Mouse (Mus musculus): ENCODE data around the gene Slc38a9.

Slc38a9 gene

DNA sequence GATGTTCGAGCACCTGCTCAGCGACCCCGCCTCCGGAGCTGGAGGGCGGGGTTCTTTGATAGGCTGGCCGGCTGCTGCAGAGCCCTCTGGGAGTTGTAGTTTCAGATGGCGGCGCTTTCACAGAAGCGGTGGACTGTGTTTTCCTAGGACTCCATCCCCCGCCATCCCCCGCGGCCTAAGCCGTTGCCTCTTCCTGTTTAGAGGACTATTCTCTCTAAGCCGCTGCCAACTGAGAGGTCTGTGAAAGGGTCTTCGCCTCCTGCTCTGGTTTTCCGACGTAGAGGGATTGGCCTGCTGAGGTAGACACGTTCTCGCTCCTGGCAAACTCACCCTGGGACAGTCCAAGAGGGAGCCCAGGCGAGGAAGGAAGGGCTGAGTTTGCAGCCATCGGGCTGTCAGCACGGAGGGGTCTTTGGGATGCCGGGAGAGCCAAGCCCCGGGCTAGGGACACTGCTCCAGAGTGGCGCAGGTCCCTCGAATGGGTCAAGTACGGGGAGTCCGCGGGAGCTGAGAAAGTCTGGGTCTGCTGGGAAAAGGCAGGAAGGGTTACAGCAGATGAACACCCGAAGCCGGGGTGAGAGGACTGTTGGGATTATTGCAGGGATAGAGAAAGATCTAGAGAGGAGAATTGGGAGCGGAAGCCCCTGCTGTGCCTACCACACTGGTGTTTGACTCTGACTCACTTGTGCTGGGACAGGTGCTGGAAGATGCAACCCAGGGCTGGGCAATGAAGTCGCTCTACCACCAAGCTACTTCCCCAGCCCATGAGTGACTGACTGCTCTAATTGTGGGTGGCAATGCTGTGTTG lies at the start of gene Slc38a9:
Gene Slc38a9 (plus strand): TSS at position 178 of the 808 bp plus-strand sequence.
- DNase-seq, result peak; percentile 93

GRCm38 (mm10) chr13:112621592-112621991 lies 39.0 kb upstream of the Slc38a9 start:
- DNase-seq, result no peak

DNA sequence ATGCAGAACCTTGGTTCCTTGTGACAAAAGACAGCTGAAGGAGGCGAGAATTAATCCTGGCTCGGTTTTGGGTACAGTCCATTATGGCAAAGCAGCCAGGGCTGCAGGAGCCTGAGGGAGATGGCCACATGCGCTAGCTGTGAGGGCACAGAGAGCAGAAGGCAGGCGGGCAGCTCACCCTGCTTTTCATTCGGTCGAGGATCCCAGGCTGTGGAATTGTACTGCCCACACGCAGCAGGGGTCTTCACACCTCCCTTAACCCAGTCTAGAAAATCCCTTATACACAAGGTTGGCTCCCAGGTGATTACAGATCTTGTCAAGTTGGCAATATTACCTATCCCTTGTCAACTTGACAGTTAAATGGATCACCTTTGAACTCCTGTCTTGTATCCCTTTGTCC lies 36.9 kb upstream of the Slc38a9 start:
- peak; percentile 21 for DNase-seq

DNA sequence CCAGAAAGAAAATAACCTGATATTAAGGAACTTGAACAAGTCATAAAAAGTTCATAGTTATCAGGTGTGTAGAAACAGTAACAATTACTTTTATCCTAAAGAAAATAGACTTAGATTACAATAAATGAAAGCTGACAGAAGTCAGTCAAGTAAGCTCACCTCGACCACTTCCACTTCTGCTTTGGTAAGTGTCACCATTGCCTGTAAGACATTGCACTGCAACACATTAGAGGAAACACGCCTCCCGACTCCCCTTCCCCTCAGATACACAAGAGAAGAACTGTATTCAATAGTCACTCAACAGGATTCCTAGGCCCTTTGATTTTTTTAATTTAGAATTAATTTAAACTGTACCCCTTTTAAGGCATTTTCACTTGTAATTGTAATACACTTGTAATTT lies 35.9 kb upstream of the Slc38a9 start:
- no peak for DNase-seq

DNA sequence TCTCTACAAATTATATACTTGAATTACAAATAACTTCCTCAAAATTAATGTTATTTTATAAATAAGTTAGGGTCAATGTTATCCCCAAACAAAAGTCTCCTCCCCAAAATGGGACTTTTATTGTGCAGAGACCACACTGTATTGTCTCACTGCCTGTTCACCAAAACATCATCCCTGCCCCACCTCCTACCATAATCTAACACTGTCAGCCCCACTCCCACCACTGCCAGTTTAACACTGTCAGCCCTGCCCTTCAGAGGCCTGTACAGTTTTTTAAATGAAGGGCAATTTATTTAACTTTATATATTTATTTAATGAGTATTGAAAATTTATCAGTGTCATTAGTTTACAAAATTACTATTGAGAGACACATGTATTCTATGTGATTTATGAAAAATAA lies 35.0 kb upstream of the Slc38a9 start:
- no peak for DNase-seq

- DNase-seq, result no peak
Observed at GRCm38 (mm10) chr13:112635174-112635837, 25.2 kb upstream of the Slc38a9 start.

DNA sequence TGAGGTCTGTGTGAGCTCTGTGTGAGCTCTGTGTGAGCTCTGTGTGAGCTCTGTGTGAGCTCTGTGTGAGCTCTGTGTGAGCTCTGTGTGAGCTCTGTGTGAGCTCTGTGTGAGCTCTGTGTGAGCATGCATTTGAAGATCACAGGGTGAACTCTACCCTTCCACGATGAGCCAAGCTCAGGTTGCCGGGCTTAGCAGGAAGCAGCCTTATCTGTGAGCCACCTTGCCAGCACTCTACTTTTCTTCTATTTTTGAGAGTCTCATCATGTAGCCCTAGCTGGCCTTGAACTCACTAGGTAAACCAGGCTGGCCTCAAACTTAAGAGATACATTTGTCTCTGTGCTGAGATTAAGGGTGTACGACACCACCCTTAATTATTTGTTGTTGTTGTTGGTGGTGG lies 24.1 kb upstream of the Slc38a9 start:
- no peak for DNase-seq

- no peak for DNase-seq
Observed at GRCm38 (mm10) chr13:112639111-112639510, 21.4 kb upstream of the Slc38a9 start.

- no peak for DNase-seq
Observed at GRCm38 (mm10) chr13:112642897-112643296, 17.7 kb upstream of the Slc38a9 start.

GRCm38 (mm10) chr13:112644996-112645395 lies 15.6 kb upstream of the Slc38a9 start:
- DNase-seq, result no peak

DNA sequence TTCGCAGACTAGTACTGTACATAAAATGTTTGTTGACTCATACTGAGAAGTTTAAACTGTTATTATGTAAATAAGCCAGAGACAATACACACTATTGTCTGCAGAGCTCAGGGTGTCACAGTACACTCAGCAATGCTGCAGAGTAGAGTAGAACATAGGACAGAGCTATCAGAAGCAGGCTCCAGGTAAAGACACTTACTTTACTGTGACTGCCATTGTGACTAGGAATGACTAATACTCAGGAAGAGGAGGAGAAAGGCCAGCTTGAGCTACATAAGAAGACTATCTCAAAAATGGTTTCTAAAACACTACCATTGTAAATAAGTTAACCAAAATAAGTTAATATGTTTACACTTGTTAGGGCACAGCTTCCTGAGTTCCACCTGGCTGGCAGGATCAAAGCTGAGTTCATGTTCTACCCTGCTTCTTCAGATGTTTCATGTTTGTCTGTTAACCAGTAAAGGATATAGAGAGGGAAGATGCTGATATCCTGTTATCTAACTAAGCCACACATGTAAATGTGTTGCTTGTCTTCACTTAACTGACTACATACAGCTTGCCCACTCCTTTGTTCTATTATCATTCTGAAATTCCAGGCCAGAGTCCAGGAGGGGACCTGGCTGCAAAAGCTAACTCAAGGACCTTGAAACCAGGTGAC lies 14.9 kb upstream of the Slc38a9 start:
- no peak for DNase-seq

- DNase-seq, result no peak
Observed at GRCm38 (mm10) chr13:112651183-112651582, 9.4 kb upstream of the Slc38a9 start.

GRCm38 (mm10) chr13:112652205-112652604 lies 8.3 kb upstream of the Slc38a9 start, which contains the start of gene Ddx4:
TSS of gene Ddx4 (minus strand) at chr13:112652475.
- DNase-seq, result no peak

DNA sequence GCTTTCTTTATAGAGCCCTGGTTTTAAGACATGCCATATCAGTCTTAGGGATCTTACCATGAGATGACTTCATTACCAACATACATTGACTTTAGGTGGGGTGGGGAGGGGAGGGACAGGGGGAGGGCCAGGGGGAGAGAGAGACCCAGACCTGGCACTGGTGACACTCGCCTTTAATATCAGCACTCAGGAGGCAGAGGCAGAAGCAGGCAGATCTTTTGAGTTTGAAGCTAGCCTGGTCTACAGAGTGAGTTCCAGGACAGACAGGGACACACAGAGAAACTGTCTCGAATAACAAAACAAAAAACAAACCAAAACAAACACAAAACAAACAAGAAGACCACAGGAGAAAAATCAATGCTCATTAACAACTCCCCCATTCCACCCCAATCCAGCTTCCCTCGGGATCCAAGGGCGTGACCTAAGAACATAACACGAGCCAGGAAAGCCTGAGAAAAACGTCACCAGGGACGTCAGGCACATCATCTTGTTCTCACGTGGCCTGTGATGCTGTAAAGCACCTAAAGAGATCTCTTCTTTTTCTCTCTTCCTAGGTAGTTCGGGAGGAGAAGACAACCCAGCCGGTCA lies 471 bp upstream of the Slc38a9 start:
- DNase-seq, result no peak

DNA sequence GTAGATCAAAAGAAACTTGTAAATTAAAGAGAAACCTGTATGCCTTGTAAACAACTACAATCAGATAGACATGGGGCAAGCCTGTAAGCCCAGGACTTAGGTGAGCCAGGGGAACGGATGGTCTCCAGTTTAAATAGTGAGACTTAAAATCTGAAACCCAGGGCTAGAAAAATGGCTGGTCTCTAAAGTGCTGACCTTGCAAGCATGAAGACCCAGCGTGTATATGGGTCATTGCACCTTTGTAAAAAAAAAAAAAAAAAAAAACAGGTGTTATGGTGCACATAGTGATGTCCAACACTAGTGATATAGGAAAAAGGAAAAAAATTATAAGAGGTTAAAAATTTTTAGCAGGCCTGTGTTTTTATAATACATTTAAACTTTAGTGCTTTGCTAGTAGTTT lies 1.1 kb downstream of the Slc38a9 start:
- DNase-seq, result no peak

DNA sequence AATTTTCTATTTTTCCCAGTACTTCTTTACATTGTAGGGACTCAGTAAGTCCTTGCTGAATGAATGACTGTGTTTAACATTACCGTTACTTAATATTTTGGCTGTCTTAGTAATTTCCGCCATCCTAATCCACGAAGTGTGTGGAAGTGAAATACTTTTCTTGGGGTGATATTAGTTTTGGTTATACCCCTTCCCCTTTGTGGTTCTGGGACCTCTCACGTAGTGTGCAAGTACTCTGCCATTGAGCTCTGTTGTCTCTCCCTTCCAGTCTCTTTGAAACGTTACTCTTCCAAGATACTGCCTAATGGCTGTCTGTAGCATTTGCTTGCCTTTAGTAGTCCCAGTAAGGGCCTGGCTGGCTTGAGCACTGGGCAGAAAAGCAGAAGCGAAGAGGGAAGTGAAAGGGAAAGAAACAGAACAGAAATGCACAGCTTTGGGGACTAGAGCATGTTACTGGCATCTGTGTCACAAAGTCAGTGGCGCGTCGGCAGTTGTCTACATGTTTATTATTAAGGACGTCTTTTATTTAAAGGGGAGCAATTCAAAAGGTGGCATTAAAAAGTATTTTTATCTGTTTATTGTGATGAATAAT lies 6.0 kb downstream of the Slc38a9 start:
- no peak for DNase-seq

DNA sequence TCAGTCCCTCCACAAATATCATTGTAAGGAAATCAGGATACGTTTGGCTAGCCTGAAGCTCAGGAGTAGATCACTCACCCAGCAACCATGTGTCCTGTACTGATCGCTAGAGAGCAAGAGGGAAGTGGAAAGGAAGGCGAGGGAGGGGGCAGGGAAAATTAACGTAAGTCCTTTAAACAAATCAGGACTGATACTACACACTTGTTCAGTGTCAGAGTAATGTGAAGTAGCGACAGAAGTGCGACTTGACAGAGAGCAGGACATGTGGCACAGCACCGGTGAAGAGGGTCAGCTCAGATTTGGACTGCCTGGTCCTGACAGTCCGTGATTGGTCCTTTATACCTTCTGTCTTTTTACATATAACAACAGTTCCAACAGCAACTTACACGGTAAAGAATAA lies 6.7 kb downstream of the Slc38a9 start:
- DNase-seq, result no peak

- DNase-seq, result no peak
Observed at GRCm38 (mm10) chr13:112671708-112672107, 11.2 kb downstream of the Slc38a9 start.

DNA sequence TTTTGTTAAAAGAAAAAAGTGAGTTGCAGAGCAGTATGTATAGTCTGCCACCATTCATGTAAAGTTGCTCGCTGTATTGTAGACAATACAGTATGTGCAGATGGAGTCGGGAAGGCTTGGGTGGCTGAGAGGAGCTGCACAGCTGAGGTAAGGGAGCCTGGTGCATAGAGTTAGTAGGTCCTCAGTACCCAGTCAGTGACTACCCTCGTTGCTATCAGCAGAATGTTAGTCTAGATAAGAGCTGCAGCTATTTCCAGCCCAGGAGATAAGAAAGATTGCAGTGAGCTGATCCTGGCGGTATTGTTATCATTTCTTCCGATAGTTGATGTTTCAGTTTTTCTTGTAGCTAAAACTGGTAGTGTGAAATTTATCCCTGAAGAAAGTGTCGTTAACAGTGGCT lies 12.2 kb downstream of the Slc38a9 start:
- DNase-seq, result no peak

DNA sequence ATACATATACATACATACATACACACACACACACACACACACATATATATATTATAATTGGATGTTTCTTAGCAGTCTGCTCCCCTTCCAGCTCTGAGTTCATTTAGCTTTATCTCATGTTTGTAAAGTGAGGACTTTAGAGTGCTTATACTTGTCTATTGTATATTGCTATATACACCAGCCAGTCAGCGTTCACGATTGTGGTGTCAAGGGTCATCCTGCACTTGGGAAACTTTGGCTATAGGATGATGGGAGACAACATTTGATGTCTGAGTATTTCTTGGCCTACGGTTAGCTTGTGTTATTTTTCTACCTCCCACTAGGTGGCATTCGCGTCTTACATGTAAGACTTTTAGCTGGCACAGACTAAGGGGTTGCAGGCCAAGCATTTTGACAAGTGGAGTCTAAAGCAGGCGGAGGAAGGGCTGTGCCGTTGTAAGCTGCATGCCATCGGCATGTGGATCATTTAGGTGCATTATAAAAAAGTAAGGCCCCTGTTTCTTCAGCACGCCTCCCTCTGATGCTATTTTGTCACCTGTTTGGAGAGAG lies 13.4 kb downstream of the Slc38a9 start:
- peak; percentile 50 for DNase-seq

DNA sequence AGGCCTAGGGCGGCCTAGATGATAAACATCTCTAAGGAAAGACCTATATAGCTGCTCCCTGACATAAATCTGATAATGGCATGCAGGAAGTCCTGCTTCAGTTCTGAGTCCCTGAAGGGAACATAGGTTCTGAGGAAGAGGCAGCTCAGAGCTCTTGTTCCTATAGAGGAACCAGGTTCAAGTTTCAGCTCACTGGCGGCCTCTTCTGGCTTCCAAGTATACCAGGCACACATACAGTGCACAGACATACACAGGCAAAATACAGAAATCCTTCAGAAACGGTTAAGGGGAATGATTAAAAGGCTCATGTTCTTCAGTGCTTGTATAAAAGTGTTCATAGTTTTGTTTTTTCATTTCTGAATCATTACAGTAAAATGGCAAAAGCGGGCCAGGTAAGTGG lies 17.6 kb downstream of the Slc38a9 start:
- DNase-seq, result no peak

DNA sequence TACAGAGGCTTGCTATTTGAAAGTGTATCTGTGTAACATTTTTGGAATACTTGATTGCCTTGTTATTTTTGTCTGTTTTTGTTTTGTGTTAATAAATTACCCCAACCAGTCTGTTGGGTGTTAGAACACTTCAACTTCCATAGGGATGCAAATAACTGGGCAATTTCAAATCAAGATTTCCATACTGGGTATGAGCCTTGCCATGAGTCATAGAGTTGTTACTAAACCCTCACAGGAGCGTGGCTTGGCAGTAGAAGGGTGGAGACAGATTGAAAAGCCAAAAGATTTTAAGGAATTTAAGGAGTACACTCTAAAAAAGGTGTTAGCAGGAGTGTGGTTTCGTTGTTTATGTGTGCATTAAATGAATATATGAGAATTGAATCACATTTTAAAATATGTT lies 22.8 kb downstream of the Slc38a9 start:
- DNase-seq, result no peak

- DNase-seq, result no peak
Observed at GRCm38 (mm10) chr13:112683970-112684369, 23.4 kb downstream of the Slc38a9 start.
